Mouse (Mus musculus): Measurements from ENCODE around the gene Rps7.

Rps7 gene

DNA sequence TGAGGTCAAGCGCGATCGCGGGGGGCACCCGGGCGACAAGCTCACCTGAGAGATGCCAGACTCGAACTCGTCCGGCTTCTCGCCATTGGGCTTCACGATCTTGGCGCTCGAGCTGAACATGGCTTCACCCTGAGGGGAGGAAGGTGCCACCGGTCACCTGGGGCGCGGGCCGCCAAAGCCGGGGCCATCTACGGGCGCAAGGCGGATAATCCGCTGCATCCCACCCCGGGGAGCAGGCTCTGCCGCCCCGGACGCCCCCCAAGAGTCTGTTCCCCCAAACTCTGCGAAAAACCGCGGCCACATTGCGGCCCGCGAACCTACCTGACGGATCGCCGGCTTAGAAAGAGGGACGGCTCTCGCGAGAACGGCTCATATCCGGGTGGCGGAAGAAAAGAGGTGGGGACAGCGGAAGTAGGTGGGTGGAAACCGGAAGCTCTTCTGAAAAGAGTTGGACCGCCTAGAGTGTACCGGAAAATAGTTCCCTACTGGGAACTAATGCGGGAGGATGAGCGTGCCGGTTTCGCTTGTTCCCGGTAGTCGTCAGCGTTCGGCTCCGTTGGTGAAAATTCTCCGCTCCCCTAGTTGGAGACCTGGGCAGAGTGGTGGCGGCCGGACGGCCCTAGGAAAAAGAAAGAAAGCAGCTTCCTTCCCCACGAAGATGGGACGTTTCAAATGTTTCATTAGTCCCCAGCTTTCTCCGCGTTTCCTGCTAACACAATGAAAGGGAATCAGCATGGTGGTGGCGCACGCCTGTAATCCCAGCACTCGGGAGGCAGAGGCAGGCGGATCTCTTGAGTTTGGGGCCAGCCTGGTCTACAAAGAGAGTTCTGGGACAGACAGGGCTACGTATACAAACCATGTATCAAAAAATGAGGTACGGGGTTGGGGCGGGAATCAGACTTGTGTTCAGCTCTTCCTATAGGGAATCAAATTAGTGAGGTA lies at the start of gene Rps7:
Gene Rps7, minus strand, starts transcription at position 419 of the 942 bp plus-strand sequence.
- DNase-seq = peak; percentile 95

DNA sequence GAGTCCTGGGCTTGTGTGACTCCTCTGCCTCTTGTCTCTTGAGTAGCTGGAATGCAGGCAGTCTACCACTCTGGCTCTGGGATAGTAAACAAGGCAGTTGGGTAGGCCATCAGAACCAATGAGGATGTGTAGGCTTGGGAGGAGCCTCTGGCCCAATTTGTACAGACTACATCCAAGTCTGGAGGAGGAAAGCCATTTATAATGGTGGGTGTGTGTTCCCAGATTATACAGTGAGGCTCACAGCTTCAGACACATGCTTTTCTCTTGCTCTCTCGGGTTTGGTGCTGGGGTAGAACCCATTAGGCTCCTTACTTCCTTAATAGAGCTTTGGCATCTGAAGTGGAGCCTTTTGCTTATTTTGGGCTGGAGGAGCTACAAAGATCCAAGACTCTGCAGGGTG lies 48.9 kb upstream of the Rps7 start:
- no peak for DNase-seq

DNA sequence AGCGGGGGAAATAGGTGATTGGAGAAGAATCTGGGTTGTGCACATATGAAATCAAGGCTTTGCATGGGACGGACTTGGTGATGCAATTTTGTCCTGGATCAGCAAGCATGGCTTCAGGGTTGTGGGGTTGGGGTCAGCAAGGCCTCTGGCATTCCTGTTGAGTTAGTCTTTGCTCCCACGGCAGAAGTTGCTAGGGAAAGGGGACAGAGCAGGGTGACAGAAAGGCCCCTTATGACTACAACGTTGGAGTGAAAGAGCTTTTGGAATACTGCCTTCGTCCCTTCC lies 40.1 kb upstream of the Rps7 start:
- peak; percentile 17 for DNase-seq

DNA sequence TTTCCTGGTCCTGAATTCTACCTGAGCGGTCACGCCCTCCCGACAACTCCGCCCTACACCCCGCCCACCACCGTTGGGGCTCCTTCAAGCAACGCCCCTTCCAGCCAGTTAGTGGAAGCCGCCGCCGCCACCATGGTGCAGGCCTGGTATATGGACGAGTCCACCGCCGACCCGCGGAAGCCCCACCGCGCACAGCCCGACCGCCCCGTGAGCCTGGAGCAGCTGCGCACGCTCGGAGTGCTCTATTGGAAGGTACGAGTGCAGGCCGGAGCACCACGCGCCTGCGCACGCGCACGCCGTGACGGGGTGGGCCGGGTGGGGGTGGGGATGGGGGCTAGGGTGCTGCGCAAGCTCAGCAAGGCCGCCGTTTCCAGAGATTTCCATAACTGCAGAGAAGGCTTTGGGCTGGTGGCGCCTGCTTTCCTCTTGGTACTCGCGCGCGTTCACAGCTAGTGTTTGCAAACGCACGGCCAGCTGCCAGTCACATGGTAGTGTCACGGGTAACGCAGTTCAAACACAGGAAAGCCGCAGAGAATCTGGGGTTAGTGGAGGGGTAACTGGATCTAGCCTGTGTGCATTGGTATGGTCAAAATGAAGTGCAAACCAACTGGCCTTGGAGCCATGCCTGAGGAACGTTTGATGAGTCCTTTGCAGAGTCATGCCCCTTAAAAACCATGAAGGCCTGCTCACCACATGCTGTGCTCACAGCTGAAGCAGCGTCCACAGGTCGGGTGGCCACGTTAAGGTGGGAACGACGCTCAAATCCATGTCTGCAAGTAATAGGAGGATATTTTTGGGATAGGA lies 39.6 kb upstream of the Rps7 start, which contains the start of gene Adi1:
Gene Adi1, plus strand, starts transcription at position 111 of the 804 bp plus-strand sequence.
- peak; percentile 92 for DNase-seq

DNA sequence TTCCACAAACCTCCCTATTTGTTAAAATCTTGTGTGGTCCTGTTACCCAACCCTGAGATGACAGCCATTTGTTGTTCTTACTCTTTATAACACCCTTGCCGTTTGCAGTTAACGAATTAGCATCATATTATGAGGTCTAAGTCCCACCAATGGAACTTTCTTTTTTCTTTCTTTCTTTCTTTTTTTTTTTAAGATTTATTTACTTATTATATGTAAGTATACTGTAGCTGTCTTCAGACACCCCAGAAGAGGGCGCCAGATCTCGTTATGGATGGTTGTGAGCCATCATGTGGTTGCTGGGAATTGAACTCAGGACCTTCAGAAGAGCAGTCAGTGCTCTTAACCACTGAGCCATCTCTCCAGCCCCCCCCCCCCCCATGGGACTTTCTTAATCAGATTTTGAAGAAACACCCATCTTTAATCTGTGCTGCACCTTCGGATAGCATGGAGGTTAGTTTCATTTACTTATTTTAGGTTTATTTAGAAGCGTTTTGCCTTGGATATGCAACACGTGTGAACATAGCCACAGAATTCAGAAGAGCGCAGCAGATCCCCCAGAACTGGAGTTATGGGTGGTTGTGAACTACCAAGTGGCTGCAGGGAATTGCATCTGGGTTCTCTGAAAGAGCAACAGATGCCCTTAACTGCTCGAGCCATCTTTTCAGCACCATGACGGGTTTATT lies 38.4 kb upstream of the Rps7 start:
- no peak for DNase-seq

DNA sequence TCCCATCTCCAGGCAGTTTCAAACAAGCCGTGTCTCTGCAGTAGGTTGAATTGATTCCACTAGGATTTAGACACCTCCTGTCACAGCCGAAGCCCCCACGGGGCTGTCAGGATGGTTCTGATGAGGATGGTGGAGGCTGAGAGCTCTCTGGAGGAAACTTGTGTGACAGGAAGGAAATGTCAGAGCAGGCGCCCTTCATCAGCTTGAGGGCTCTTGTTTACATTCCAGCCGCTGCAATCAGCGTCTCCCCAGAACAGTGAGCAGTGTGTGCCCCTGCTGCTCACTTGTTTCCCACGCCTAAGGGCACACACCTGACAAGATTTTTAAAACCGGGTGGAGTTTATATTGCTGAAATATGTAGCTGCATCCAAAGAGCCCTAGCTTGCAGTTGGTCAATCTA lies 31.5 kb upstream of the Rps7 start:
- no peak for DNase-seq

DNA sequence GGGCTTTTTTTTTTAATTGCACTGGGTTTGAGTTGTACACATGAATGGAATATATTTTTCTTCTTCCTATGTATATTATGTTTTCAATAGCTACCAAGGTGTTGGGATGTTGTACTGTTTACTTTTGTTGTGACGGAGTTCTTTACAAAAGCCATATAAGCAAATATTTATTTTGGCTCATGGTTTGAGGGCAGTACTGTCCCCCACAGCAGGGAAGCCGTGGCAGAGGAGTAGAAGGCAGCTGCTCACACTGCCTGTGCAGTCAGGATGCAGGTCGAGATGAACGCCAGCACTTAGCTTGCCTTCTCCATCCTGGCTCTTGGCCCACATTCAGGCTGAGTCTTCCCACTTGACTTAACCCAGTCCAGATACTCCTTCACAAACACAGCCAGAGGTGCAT lies 31.0 kb upstream of the Rps7 start:
- DNase-seq = no peak

DNA sequence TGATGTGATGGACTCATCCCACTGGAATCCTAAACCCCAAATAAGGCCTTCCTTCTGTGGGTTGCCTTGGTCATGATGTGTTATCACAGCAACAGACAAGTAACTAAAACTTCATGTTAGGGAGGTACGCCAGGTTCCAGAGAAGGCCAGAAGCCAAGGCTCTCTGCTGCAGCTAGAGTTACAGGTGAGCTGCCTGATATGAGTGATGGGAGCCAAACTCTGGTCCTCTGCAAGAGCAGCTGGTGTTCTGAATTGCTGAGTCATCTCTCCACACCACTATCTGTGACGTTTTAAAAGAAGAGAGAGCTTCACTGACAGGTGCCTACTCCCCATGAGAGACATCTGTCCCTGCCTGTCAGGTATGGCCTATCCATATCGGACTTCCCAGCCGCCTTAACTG lies 26.9 kb upstream of the Rps7 start:
- no peak for DNase-seq

DNA sequence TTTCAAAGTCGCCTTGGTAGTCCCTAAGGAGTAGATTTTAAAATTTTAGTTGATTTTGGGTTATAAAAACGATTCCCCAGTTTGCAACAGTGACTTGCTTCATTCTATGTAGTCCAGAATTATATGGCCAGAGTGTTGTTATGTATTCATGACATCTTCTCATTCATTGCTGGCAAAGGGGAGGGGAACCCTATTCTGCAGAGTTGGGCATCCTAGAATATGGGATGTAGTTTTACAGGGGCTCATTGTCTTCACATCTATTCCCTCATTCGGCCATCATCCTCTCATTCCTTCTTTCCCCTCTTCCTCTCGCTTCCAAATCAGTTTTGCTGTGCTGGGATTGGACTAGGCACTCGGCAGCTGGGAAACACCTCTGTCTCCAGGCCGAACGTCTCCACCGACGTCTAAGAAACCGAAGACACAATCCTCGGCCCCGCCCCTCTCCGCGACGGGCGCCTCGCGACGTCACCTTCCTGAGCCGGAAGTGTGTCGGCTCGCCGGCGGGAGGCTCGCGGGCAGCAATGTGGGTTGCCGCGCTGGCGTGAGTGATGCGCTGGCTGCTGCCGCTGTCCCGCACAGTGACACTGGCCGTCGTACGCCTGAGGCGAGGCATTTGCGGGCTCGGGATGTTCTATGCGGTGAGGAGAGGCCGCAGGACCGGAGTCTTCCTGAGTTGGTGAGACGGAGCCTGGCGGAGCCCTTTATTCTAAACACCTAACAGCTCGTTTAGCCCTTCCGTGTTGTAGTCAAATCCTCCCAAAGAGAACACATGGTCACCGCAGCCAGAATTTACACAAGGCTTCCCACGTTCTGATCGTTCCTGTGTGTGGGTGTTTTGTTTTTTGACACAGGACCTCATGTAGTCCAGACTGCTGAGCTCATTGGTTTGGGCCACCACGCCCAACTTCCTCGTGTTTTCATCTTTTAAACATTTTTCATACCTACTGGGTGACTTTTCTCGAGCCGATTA lies 13.7 kb upstream of the Rps7 start, which contains the start of gene Rnaseh1:
Gene Rnaseh1, plus strand, starts transcription at position 462 of the 970 bp plus-strand sequence.
- peak; percentile 89 for DNase-seq

DNA sequence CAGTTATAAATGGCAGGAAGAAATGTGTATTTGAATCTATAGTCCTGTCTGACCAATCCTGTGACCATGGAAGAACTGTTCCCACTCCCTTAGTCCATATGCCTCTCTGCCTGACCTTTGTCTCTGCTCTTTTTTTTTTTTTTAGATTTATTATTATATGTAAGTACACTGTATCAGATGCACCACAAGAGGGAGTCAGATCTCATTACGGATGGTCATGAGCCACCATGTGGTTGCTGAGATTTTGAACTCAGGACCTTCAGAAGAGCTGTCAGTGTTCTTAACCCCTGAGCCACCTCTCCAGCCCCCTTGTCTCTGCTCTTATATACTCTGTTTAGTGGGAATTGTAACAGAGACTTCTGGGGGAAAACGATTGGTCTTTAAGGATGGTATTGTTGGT lies 3.0 kb upstream of the Rps7 start:
- no peak for DNase-seq

DNA sequence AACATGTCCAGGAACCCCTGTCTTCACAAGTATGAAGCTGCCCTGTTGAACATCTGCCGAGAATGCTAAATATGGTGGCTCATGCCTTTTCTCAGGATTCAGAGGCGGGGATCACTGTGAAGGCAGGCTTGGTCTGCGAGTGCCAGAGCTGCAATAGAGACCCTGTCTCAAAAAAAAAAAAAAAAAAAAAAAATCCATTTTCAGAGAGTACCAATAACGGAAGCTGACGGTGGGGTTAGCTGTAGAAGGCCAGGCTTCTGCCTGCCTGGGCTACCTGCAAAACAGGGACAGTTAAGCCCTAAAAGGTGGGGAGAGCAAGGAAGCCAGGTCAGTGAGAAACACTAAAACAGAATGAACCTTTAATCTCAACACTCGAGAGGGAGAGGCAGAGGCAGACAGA lies 790 bp upstream of the Rps7 start:
- DNase-seq = no peak

DNA sequence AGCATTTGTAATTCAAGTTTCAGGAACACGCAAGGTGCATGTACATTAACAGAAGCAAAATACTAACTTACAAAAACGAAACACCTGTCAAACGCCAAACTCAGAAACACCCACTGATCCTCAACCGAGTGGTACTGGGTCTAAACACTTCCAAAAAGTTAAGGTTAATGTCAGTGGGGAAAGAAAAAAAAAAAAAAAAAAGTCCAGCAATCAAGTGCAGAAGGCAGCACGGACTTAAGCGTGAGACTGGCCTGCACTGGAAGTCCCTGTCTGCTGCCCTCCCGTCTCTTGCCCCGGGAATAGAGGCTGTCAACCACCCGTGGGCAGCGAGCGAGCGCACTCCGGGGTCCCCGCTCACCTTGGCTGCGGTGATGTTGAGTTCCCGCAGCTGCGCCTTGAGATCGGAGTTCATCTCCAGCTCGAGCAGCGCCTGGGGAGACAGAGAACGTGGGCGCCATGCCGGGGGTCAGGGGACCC lies 657 bp downstream of the Rps7 start:
- DNase-seq = peak; percentile 14

DNA sequence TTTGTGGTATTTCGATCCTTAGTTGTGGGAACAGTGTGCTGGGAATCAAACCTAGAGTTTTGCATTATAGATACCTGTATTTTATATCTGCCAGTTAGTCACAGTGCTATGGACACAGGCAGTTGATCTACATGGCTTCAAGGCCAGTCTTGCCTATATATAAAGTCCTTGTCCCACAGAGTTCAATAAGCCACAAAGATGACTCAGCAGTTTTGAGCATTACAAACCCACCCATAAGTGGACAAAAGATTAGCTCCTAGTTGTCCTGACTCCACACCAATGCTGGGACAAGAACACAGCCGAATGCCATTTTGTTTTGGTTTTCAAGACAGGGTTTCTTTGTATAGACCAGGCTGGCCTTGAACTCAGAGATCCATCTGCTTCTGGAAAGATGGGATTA lies 7.3 kb downstream of the Rps7 start:
- no peak for DNase-seq

DNA sequence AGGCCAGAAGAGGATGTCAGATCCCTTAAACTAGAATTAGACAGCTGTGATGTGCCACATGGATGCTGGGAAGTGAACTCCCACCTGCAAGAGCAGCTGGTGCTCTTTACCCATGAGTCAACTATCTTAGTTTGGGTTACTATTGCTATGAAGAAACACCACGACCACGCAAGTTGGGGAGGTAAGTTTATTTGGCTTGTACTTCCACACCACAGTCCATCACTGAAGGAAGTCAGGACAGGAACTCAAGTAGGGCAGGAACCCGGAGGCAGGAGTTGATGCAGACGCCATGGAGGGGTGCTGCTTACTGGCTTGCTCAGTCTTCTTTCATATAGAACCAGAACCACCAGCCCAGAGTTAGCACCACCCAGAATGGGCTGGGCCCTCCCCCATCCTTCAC lies 8.7 kb downstream of the Rps7 start:
- DNase-seq = no peak

DNA sequence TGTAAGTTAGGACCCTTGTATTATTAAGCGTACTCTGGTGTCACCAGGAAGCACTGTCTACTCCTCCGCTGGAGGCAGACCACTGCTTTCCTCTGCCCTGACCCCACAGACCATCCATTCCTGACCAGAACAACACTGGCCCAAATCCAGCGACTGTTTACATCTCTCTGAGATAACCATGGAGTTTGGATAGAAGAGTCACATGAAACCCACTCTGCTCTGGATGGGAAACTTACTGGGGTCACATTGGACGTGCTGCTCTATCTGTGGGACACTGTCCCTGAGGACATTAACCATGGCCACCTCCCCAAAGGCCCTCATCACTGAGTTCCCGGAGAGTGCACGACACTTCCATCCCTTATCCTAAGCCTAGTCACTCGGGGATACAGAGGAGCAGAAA lies 10.3 kb downstream of the Rps7 start:
- no peak for DNase-seq

DNA sequence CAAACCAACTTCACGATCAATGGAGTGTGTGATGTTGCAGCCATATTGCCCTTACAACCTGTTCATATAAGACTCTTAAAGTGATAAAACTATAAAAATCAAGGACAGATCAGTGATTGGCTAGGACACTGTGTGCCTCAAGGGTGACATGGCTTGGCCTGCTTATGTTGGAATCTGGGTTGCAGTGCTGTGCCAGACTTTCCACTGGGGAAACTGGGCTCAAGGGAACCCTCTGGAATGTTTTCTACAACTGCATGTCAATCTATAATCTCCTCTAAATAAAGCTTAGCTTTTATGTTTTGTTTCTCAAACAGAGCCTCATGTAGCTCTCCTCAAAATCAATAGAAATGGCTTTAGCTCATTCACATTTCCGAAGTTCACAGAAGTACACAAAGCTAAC lies 11.5 kb downstream of the Rps7 start:
- DNase-seq = no peak

DNA sequence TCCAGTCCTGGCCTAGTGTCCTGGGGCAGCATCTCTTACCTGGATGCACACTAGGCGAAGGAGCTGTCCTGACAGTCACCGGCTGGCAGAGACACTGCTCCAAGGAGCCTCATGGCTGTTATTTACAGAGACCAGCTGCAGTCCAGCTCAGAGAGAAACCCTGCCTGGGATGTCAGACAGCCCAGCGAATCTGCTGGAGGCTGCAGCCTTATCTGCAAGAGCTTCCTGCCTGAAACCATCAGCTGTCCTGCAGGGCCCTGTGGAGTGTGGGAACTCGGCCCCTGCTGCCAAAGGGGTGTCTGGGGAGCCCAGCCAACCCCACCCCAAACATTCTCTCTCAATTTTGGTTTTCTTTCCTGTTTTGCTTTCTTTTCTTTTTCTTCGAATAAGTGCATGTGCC lies 12.6 kb downstream of the Rps7 start, which contains the start of gene Colec11:
Gene Colec11, minus strand, starts transcription at position 183 of the 400 bp plus-strand sequence.
- no peak for DNase-seq

DNA sequence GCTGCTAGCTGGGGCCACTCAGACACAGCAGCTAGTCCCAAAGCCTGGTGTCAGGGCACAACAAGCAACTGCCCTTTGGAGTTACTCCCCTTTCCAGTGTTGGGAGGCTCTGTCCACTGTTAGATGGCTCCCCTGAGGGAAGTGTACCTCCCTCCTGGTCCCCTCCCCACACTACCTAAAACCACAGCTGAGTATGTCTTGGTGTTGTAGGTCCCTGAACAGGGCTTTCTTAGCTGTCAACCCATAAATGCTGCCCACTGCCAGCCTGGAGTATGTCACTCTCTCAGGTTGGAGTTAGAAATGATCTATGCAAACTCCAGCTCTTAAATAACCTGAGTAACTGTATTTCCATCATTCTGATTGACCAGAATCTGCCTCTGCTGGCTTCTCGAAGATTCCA lies 13.1 kb downstream of the Rps7 start:
- DNase-seq = no peak

DNA sequence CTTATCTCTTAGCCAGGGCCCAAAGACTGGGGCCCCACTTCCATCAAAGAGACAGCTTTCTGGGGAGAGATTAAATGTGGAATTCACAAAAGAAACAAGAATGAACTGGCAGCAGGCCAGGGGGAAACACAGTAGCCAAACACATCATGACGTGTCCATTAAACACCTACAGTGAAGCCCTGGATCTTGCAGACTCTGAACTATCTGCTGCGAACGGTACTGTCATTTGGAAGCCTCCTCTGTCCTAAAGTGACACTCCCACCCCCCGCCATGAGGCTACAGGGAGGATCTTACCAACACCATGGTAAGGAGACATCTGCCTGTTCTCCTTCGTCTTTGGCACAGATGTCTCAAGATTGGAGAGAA lies 13.6 kb downstream of the Rps7 start:
- DNase-seq = no peak

DNA sequence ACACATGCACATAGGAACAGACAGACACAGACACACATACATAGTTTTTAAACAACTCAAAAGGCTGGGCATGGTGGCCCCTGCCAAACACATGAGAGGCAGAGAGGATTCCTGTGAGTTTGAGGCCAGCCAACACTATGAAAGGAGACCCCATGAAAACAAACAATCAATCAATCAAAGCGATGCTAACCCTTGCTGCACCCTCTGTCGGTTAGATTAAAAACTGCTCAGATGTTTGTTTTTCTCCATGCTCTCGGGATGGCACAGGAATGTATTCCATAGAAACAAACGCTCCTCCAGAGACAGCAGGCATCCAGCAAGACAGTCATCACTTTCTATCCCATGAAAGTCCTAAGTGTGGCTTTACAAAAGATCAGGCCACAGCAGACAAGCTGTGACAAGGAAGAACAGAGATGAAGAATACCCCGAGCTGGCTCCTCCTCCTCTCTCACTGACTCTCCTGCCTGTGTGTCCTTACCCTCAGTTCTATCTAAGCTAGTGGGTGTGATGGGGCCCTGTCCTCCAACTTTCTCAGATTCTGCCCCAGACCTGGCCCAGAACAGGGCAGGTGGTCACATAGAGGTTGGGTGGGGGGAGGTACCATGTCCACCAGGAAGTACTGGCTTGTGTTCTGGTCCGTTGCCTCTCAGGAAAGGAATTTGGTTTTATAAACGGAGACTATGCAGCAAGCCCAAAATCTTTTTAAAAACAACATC lies 14.1 kb downstream of the Rps7 start:
- DNase-seq = no peak

DNA sequence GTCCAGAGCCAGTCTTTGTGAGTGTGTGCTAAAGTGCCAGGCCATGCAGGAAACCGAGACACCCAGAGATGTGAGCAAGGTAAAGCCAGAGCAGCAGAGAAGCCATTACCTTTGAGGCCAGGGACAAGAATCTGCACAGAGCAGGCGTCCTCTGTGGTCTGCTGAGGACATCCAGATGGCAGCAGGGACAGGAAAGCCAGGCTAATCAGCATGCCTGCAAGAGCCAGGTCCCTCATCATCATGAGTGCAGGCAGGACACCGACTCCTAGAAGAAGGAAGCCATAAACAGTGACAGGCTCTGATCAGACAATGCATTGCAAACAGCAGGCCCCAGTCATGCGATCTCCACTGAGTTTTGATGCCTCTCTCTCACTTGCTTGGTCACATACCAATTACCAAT lies 18.5 kb downstream of the Rps7 start:
- DNase-seq = no peak
